Mouse (Mus musculus): ENCODE results near the gene Ift20.
A peak's percentile ranks its signal among the peaks of the same experiment; 100 is the strongest.

Ift20 gene

DNA sequence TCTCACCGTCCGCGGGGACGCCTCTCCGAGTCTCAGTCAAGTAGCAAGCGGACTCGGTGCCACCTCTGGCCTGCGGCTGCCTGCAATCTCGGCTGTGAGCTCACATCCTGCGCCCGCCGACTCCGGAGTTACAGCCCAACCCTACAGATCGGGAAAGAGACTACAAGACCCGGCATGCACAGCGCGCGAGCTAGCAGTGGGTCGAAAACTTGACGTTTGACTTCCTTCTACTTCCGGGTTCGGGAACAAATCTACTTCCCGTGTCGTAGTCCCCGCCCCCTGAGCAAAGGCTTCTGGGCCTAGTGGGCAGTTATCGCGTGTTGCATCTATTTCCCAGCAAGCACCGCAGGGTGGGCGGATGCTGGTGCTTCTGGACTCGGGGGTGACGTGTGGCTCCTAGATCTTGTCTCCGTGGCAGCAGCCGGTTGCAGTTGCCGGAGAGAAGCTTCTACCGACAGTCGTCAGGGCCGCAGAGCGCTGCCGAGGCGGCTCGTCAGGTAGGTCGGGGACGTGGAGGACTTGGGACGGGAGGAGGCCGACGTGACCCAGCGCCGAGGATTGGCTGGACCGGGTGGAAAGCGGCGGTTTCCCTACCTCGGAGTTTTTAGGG lies at the start of gene Ift20, which contains the start of gene Tnfaip1:
Ift20 (plus strand) TSS at position 282 of the 610 bp plus-strand sequence.
Tnfaip1 (minus strand) TSS at position 253 of the 610 bp plus-strand sequence.
- peak; percentile 85 for DNase-seq (ENCODE audit: low spot score)

DNA sequence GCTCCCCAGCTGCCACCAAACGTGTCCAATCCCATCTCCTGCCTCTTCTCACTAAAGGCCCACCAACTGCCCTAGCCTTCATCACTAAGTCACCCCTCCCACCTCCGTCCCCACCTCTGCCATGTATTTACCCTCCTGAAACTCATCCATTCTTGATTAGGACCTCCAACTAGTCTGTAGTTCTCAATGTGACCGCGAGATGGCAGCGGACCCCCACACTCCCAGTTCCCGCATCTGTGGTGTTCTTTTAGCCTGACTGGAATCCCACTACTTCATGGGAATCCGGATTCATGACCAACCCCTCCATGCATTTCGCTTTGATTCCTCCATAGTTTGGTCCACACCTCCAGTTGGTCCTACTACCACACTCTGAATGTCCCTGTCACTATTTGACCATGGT lies 48.0 kb upstream of the Ift20 start:
- DNase-seq (ENCODE audit: low spot score): no peak

DNA sequence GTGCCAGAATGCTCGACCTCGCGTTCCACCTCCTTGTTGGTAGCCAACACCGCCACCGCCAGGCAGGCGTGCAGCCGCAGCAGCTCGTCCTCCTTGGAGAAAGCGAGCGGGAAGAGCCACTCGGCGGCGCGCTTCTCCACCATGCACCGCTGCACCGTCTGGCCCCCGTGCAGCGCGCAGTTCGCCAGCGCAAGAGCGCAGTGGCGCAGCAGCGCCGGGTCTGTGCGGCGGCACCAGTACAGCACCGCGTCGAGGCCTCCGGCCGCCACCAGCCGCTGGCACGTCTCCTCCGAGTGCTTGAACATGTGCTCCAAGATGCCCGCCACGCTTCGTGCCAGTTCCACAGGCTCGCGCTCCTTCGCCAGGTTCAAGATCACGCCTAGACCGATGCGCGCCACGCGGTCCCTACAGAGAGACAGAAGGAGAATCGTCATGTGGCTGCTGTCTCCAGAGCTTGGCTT lies 45.4 kb upstream of the Ift20 start:
- DNase-seq (ENCODE audit: low spot score): no peak

DNA sequence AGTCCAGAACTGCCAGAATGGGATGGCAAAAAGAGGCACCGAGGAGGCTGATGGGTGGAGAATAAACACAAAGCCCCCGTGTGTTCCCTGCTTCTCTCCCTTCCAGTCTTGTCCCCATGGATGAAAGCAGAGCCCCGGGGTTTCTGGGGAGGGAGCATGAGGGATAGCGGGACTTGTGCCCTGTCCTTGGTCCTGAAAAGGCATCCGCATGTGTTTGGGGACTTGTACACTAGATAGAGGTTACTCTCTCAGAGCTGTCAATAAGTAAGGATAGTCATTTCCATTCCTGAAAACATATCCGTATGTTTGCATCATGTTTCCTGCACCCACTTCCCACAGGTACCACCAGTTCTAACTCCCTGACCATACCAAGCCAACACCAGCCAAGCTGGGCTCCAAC lies 40.3 kb upstream of the Ift20 start:
- no peak for DNase-seq (ENCODE audit: low spot score)

DNA sequence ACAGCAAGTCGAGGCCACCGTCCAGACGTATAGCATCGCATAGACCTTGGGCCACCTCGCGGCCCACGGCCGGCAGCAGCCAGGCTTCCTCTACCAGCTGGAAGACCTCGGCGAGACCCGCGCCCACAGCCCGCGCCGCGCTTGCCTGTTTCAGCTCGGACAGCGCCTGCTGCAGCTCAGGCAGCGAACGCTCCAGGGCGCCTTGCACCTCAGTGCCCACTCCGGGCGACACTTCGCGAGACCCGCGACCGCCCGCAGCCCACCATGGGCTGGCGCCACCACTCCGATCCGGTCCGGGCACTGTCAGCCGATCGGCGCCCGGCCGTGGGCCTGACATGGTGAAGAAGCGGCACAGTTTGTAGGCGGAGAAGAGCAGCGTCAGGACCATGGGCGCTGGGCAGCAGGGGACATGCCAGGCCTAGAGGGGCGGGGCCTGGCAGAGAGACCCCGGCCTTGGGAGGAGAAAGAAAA lies 39.1 kb upstream of the Ift20 start:
- no peak for DNase-seq (ENCODE audit: low spot score)

DNA sequence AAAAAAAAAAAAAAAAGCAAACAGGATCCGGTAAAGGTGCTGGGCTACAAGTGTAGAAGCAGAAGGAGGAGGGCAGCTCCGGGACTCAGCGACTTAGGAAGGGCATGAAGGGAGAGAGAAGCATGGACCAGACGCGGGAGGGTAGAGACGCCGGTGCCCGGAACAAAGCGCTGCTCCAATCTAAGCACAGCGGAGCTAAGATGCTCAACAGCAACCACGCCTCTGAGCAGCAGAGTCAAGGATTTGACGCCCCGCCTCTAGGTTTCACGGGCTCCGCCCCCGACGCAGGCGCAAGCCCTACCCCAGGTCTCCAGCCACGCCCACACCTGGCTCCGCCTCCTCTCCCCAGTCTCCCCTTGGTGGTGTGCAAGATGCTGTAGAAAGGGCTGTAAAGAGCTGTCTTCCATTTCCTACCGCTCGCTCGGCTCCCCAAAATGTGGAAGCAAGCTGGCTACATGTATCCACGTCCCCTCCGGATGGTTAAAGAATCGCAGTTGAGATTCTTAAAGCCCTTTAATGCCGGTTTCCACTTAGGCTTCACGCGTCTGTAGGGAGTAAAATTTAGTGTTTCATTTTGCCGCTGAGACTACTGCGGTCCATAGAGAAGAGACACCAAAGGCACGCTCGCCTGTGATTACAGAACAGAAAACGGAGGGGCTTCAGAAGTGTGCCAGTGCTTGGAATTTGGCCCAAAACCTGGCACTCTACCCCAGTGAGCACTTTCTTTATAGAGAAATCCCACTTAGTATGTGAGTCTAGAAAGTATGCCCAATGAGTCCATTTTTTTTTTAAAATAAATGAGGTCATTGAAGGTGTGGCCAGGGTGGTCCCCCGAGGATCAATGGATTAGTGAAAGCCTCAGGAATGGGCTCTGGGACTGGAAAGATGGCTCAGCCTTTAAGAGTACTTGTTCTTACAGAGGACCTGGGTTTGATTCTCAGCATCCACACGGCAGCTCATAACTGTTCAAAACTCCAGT lies 38.3 kb upstream of the Ift20 start, which contains the start of gene Sarm1:
Sarm1 (minus strand) TSS at position 211 of the 979 bp plus-strand sequence.
- DNase-seq (ENCODE audit: low spot score): peak; percentile 38

DNA sequence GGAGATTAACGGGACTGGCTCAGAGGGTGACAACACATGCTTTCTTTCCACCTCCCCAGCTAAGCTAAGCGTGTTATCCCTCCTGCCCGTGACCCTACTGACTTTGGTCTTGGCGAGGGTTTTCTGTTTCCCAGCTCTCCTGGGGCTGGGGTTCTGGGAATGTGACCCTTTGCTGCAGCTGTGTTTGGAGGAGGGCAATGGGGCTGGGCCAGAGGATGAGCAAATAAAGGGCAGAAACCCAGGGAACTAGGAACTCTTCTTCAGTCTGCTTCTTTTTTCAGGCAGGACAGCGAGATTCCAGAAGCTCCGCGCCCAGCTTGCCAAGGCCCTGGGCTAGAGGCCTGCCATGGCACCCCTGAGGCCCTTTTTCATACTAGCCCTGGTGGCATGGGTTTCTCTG lies 37.2 kb upstream of the Ift20 start, which contains the start of gene Vtn:
Vtn (plus strand) TSS at position 88 of the 400 bp plus-strand sequence.
- DNase-seq (ENCODE audit: low spot score): no peak

DNA sequence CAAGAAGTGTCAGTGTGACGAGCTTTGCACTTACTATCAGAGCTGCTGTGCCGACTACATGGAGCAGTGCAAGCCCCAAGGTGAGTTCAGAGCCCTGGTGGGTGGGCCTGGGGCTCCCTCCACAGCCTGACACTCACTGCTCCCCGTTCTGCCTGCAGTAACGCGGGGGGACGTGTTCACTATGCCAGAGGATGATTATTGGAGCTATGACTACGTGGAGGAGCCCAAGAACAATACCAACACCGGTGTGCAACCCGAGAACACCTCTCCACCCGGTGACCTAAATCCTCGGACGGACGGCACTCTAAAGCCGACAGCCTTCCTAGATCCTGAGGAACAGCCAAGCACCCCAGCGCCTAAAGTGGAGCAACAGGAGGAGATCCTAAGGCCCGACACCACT lies 36.6 kb upstream of the Ift20 start:
- no peak for DNase-seq (ENCODE audit: low spot score)

DNA sequence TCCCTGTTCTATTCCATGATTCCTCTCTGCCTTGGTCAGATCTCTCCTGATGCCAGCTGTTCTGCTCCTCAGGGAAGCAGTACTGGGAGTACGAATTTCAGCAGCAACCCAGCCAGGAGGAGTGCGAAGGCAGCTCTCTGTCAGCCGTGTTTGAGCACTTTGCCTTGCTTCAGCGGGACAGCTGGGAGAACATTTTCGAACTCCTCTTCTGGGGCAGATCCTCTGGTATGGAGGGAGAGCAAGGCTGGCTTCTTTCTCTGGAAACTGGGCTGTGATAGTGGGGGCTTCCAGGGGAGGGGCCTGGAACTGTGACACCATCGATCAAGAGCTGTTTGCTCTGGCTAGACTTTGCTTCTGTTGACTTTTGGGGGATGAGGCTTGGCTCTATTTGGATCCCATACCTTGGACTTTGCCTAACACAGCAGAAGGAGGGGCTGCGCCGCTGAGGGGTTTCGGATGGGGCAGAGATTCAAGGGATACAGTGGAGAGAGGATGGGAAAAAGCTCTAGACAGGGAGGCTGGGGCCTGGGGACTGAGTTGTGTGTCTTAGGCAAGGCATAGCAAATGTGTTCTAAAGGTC lies 35.4 kb upstream of the Ift20 start:
- no peak for DNase-seq (ENCODE audit: low spot score)

DNA sequence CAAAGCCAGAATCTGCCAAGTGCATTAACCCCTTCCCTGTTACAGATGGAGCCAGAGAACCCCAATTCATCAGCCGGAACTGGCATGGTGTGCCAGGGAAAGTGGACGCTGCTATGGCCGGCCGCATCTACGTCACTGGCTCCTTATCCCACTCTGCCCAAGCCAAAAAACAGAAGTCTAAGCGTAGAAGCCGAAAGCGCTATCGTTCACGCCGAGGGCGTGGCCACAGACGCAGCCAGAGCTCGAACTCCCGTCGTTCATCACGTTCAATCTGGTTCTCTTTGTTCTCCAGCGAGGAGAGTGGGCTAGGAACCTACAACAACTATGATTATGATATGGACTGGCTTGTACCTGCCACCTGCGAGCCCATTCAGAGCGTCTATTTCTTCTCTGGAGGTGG lies 34.6 kb upstream of the Ift20 start:
- no peak for DNase-seq (ENCODE audit: low spot score)

DNA sequence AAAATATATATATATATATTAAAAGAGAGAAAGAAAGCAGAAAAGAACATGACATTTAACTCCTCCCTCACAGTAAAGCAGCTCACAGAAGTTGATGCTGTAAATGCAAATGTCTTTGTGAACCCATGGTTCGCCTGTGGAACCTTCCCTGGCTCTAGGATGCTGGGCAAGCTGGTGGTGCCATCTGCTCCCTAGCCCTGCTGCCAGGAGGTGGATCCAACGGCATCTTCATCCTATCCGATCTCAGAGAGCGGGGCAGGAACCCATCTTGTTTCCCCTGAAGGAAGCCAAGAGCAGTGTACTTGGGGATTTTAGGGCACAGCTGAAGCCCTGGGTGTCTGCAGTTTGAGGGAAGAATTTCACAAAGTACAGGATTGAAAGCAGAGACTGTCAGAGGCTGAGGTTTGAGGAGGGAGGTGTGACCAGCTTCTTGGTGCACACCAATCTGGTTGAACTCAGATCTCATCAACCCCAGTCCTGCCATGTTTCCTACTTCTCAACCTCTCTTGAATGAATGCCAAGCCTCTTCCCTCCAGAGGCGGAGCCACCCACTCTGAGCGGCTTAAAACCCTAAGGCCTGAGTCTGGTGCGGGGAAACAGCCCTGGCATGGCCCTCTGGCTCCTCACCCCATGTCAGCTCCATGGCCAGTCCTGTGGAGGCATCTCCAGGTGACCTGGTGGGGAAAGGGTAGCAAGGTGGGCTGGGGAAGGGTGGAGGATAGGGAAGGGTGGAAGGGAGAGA lies 33.1 kb upstream of the Ift20 start, which contains the start of gene Sebox:
Sebox (plus strand) TSS at position 539 of the 742 bp plus-strand sequence.
- no peak for DNase-seq (ENCODE audit: low spot score)

DNA sequence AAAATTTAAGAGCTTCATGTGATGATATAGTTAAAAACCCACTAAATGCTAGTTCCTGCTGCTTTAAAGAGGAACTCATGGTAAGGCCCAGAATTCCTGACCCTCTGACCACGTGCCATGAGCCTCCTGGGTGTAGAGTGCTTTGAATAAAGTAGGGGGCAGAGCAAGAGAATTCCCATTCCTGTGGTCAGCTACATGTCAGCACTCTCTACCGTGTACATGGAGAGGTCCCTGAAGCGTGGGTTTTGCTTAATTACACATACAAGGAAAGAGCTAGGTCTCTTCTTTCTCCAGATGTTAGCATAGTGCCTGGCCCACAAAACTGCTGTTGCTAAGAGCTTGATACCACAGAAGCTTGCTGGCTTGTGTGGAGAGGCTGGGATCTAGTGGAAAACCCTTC lies 30.7 kb upstream of the Ift20 start:
- no peak for DNase-seq (ENCODE audit: low spot score)

DNA sequence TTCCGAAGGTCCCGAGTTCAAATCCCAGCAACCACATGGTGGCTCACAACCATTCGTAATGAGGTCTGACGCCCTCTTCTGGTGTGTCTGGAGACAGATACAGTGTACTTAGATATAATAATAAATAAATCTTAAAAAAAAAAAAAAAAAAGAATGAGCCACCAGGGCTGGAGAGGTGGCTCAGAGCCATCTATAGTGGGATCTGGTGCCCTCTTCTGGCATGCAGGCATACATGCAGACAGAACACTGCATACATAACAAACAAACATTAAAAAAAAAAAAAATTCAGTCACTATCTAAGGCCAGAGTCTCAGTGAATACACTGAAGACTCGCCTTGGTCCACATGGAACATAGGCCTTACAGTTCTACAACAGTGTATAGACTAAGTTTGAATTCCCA lies 27.0 kb upstream of the Ift20 start:
- DNase-seq (ENCODE audit: low spot score): no peak

DNA sequence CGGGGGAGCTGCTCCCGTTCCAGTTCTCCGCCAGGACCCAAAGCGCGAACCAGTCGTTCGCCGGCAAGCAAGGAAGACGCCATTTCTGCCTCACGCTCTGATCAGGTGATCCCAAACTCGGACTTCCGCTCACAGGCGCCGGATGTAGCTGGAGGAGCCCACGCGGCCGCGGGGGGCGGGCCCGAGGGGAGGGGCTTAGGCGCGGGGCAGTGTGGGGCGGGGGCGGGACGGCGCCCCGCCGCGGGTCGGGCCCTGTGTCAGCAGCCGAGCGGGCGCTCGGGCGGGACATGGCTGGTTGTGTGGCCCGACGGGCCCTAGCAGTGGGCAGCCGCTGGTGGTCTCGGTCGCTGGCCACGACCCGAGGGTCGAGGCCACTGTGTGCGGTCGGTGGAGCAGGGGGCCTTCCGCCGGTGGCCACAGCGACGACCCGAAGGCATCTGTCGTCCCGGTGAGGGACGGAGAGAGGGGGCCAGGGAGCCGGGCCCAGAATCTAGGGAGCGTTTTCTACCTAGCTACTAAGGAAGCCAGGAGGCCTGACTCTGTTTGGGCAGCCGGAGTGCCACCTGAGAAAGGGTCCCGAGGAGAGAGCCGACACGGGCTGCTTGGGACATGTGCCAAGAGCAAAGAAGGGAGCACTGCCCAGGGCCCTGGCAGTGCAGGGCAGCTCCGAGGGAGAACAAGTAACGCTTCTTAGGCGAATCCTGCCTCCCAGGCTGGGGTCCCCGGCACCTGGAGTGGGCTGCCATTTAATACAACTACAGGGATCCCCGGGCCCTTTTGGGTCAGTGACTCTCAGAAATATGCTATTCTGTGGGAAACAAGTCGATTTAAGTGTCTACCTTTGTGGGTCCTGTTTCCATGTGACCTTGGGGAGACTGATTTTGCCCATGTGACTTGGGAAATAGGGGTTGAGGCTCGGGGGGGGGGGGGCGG lies 23.9 kb upstream of the Ift20 start, which contains the start of the genes Tmem199 and Poldip2:
Tmem199 (minus strand) TSS at position 148 of the 933 bp plus-strand sequence.
Poldip2 (plus strand) TSS at position 169 of the 933 bp plus-strand sequence.
- peak; percentile 51 for DNase-seq (ENCODE audit: low spot score)

DNA sequence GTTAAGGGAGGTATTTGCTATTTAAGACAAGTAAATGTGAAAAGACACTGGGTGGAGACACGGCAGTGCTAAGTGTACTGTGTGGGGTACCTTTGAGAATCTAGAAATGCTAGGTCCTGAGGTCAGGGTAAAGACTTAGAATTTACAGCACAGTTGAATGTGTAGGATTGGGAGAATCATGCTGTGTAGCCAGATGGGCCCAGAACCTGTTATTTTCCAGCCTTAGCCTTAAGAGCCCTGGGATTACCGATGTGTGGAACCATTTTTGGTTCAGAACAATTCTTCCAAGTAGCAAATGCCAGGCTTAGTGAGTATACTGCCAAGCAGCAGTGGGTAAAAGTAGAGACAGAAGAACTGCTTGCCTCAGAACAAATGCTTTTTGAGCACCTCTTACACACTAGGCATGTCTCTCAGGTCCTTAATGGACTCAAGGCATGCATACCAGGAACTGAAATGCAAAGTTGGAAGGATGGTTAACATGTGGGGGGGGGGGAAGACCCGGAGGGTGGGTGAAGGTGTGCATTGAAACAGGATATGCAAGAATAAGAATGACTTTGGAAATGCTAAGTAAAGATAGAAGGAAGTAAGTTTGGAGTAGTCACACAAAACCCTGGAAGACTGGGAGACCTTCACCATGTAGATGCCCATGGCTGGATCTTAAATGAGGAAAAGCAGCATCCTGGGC lies 22.9 kb upstream of the Ift20 start:
- no peak for DNase-seq (ENCODE audit: low spot score)

DNA sequence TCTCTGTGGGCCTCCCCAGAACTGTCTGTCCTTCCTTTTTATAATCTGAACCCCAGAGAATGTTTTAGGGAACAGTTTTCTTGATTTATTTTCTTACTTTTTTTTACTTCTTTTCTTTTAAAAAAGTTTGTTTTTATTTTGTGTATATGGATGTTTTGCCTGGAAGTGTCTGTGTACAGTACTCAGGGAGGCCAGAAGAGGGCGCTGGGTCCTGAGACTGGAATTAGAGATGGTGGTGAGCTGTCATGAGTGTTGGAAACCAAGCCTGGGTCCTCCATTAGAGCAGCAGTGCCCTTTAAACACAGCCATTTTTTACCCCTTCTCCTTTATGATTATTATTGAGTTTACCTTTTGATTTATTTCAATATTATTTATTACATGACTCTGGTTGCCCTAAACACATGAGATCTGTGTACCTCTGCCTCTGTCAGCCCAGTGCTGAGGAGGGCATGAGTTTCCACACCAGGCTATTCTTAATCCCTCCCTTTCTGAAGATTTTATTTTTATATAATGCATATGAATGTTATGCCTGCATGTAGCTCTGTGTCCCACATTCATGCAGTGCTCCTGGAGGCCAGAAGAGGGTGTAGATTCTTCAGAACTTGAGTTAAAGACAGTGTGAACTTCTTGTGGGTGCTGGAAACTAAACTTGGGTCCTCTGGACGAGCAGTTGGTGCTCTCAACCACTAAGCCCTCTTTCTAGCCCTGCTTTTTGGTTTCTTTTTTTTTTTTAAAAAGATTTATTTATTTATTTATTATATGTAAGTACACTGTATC lies 20.4 kb upstream of the Ift20 start:
- DNase-seq (ENCODE audit: low spot score): no peak

DNA sequence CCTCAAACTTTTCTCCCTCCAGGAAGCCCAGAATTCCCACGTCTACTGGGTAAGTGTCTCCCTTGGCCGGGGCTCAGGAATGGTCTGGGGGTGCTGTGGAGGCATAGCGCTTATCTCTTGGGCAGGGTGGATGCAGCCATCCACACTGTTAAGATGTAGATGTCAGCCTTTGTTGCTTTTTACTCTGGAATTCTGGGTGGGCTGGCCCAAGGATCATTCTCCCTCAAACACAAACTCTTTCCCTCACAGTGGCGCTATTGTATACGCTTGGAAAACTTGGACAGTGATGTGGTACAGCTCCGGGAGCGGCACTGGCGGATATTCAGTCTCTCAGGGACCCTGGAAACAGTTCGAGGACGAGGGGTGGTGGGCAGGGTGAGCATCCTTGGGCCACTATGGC lies 17.2 kb upstream of the Ift20 start:
- DNase-seq (ENCODE audit: low spot score): no peak

DNA sequence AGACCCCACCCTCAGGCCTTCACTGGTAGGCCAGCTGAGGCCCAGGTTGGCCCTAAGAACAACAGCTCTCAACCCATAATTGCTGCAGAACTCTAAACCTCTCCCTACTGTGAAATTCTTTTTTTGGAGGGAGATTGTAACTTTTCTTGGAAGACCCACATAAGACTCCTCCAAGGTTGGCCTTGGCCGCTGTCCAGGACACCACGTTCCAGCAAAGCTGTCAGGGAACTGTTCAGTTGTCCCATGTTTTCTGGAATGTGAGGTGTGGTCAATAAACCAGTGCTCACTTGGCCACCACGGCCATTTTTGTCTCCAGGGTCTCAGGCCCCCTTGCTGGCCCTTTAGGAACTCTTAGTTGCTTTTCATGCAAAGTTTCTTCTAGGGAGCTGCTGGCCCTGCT lies 14.3 kb upstream of the Ift20 start:
- no peak for DNase-seq (ENCODE audit: low spot score)

DNA sequence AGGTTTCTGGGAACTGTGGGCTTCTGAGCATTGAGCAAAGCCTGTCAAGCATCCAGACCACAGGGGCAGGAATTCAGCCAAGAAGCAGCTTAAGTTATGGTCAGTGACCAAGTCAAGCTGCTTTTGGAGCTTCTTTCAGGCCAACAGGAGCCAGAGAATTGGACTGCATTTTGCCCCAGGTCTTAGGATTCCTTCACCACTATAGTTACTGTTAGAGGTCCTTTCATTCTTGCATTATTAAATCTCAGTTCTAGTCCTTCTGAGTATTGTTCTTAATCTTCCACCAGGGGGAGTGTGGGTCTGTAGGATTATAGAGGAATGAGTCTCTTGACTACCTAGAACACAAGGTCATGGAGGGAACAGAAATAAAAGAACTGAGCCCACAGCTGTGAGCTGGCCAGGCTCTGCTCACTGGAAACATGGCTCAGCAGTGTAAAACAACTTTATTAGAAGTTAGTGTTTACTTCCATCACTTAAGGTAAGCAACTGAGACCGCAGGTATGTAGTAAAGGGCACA lies 13.6 kb upstream of the Ift20 start:
- DNase-seq (ENCODE audit: low spot score): no peak

Data from urinary bladder, postnatal 10 days (tissue).